Mouse (Mus musculus): Measurements from ENCODE around the gene Tmem86b. TPM values are rescaled to one million over a fixed set of nuclear protein-coding genes. Genes with fewer than 3 reads are reported as not detected.

Gene Tmem86b
- total and polyA plus RNA-seq, 3 experiments = 4.2 to 12.8 (median 5.3) TPM

GRCm38 (mm10) chr7:4668506-4668905 lies 37.3 kb upstream of the Tmem86b start:
- Histone ChIP-seq H3K27me3 (ENCODE audit: control insufficient read depth, insufficient read depth, low read length) (no peaks in the 10 kb centered on the region), H3K36me3 (ENCODE audit: control insufficient read depth, insufficient read depth, low read length) (no peaks in the 10 kb centered on the region), H3K27ac (no peak overlapping the region), H3K4me3 (no peak overlapping the region), H3K9ac (ENCODE audit: low read depth, low read length) (no peak overlapping the region), H3K4me1 (ENCODE audit: control insufficient read depth, insufficient read depth, low read length) (no peaks in the 10 kb centered on the region), H3K79me2 (replicated peaks; ENCODE audit: control insufficient read depth, insufficient read depth, low read length) (no peaks in the 10 kb centered on the region)
- no peak for DNase-seq
- WGBS = 93% methylated on average over 8 of the region's 8 CpGs
- intact Hi-C loops (cut with DNase I) = loop anchor here (10.0 kb wide), 1 partner anchor 534 kb away; the partner anchor contains the start of gene Leng8
- TF ChIP-seq CTCF (IDR thresholded peaks at IDR 0.05) (no peak), EP300 (IDR thresholded peaks at IDR 0.05; ENCODE audit: insufficient read depth, low read depth, low read length) (no peak)

- H3K79me2 ChIP-seq (replicated peaks; ENCODE audit: control insufficient read depth, insufficient read depth, low read length) = no peaks in the 10 kb centered on the region
- H3K9ac ChIP-seq (ENCODE audit: low read depth, low read length) = no peak overlapping the region
- H3K4me3 ChIP-seq = no peak overlapping the region
- intact Hi-C loops (cut with DNase I) = loop anchor here (10.0 kb wide), 1 partner anchor 532 kb away; the partner anchor contains the start of gene Leng8
- TF ChIP-seq CTCF (IDR thresholded peaks at IDR 0.05) (no peak), EP300 (IDR thresholded peaks at IDR 0.05; ENCODE audit: insufficient read depth, low read depth, low read length) (no peak), POLR2A (IDR thresholded peaks at IDR 0.05; ENCODE audit: insufficient read depth, low read depth, low read length) (no peak)
- no peak for DNase-seq
- H3K27ac ChIP-seq = no peak overlapping the region
- H3K27me3 ChIP-seq (ENCODE audit: control insufficient read depth, insufficient read depth, low read length) = no peaks in the 10 kb centered on the region
- H3K4me1 ChIP-seq (ENCODE audit: control insufficient read depth, insufficient read depth, low read length) = no peaks in the 10 kb centered on the region
- WGBS = 95% methylated on average over 5 of the region's 5 CpGs
- H3K36me3 ChIP-seq (ENCODE audit: control insufficient read depth, insufficient read depth, low read length) = no peaks in the 10 kb centered on the region
These were observed 35.6 kb upstream of the Tmem86b start for GRCm38 (mm10) chr7:4666871-4667270.

GRCm38 (mm10) chr7:4663742-4664141 lies 32.5 kb upstream of the Tmem86b start:
- Histone ChIP-seq H3K4me1 (ENCODE audit: control insufficient read depth, insufficient read depth, low read length) (no peaks in the 10 kb centered on the region), H3K27me3 (ENCODE audit: control insufficient read depth, insufficient read depth, low read length) (no peaks in the 10 kb centered on the region), H3K9ac (ENCODE audit: low read depth, low read length) (no peak overlapping the region), H3K36me3 (ENCODE audit: control insufficient read depth, insufficient read depth, low read length) (no peaks in the 10 kb centered on the region), H3K27ac (no peak overlapping the region), H3K79me2 (replicated peaks; ENCODE audit: control insufficient read depth, insufficient read depth, low read length) (no peaks in the 10 kb centered on the region), H3K4me3 (no peak overlapping the region)
- DNase-seq = no peak
- no peak for TF ChIP-seq CTCF (IDR thresholded peaks at IDR 0.05)
- no peak for TF ChIP-seq POLR2A (IDR thresholded peaks at IDR 0.05; ENCODE audit: insufficient read depth, low read depth, low read length)
- no peak for TF ChIP-seq EP300 (IDR thresholded peaks at IDR 0.05; ENCODE audit: insufficient read depth, low read depth, low read length)
- 81% methylated on average over 2 of the region's 2 CpGs for WGBS
- intact Hi-C loops (cut with DNase I) = loop anchor here (10.0 kb wide), 1 partner anchor 529 kb away; the partner anchor contains the start of gene Leng8

GRCm38 (mm10) chr7:4663179-4663578 lies 32.0 kb upstream of the Tmem86b start:
- intact Hi-C loops (cut with DNase I) = loop anchor here (10.0 kb wide), 1 partner anchor 528 kb away; the partner anchor contains the start of gene Leng8
- no peaks in the 10 kb centered on the region for H3K4me1 ChIP-seq (ENCODE audit: control insufficient read depth, insufficient read depth, low read length)
- no peak overlapping the region for H3K4me3 ChIP-seq
- TF ChIP-seq POLR2A (IDR thresholded peaks at IDR 0.05; ENCODE audit: insufficient read depth, low read depth, low read length) = no peak
- TF ChIP-seq EP300 (IDR thresholded peaks at IDR 0.05; ENCODE audit: insufficient read depth, low read depth, low read length) = no peak
- TF ChIP-seq CTCF (IDR thresholded peaks at IDR 0.05) = no peak
- peaks cover 1% of the 10 kb centered on the region; the same call in 1 of the 2 replicates for H3K79me2 ChIP-seq (replicated peaks; ENCODE audit: control insufficient read depth, insufficient read depth, low read length)
- WGBS = 76% methylated on average over 8 of the region's 8 CpGs
- no peak overlapping the region for H3K9ac ChIP-seq (ENCODE audit: low read depth, low read length)
- no peaks in the 10 kb centered on the region for H3K27me3 ChIP-seq (ENCODE audit: control insufficient read depth, insufficient read depth, low read length)
- H3K36me3 ChIP-seq (ENCODE audit: control insufficient read depth, insufficient read depth, low read length) = no peaks in the 10 kb centered on the region
- H3K27ac ChIP-seq = no peak overlapping the region
- no peak for DNase-seq

GRCm38 (mm10) chr7:4659911-4660443 lies 28.8 kb upstream of the Tmem86b start:
- no peak overlapping the region for H3K9ac ChIP-seq (ENCODE audit: low read depth, low read length)
- intact Hi-C loops (cut with DNase I) = loop anchor here (1.0 to 10.0 kb wide), 7 partner anchors 25 to 1485 kb away; partner anchors contain the start of genes Fiz1, Gm44973, Hspbp1 and Leng8
- H3K4me1 ChIP-seq (ENCODE audit: control insufficient read depth, insufficient read depth, low read length) = peaks cover 11% of the 10 kb centered on the region
- DNase-seq = no peak
- 67% methylated on average over 3 of the region's 3 CpGs for WGBS
- H3K36me3 ChIP-seq (ENCODE audit: control insufficient read depth, insufficient read depth, low read length) = peaks cover 16% of the 10 kb centered on the region; the same call in 1 of the 2 replicates
- no peak for TF ChIP-seq EP300 (IDR thresholded peaks at IDR 0.05; ENCODE audit: insufficient read depth, low read depth, low read length)
- TF ChIP-seq CTCF (IDR thresholded peaks at IDR 0.05) = no peak
- TF ChIP-seq POLR2A (IDR thresholded peaks at IDR 0.05; ENCODE audit: insufficient read depth, low read depth, low read length) = no peak
- no peaks in the 10 kb centered on the region for H3K27me3 ChIP-seq (ENCODE audit: control insufficient read depth, insufficient read depth, low read length)
- peak overlapping the region; percentile 91; the same call in 1 of the 2 replicates for H3K4me3 ChIP-seq
- peaks cover 1% of the 10 kb centered on the region for H3K79me2 ChIP-seq (replicated peaks; ENCODE audit: control insufficient read depth, insufficient read depth, low read length)
- peak overlapping the region; percentile 98 for H3K27ac ChIP-seq

GRCm38 (mm10) chr7:4658912-4659551 lies 27.8 kb upstream of the Tmem86b start, which contains the start of gene Ppp6r1:
Gene Ppp6r1 (minus strand): TSS chr7:4659019.
- Histone ChIP-seq H3K27me3 (ENCODE audit: control insufficient read depth, insufficient read depth, low read length) (no peaks in the 10 kb centered on the region), H3K27ac (peak within 1 kb of the TSS; percentile 98), H3K36me3 (ENCODE audit: control insufficient read depth, insufficient read depth, low read length) (peaks cover 22% of the 10 kb centered on the region), H3K4me1 (ENCODE audit: control insufficient read depth, insufficient read depth, low read length) (peaks cover 16% of the 10 kb centered on the region), H3K4me3 (peak within 1 kb of the TSS; percentile 91), H3K79me2 (replicated peaks; ENCODE audit: control insufficient read depth, insufficient read depth, low read length) (peaks cover 4% of the 10 kb centered on the region), H3K9ac (ENCODE audit: low read depth, low read length) (peak within 1 kb of the TSS; percentile 82)
- WGBS = under 1% methylated on average over 54 of the region's 54 CpGs
- DNase-seq = peak; percentile 96 to 99
- TF ChIP-seq POLR2A (IDR thresholded peaks at IDR 0.05; ENCODE audit: insufficient read depth, low read depth, low read length) = peak; percentile 91
- TF ChIP-seq EP300 (IDR thresholded peaks at IDR 0.05; ENCODE audit: insufficient read depth, low read depth, low read length) = peak; percentile 54; the same call in 1 of the 2 replicates
- peak; percentile 67 for TF ChIP-seq CTCF (IDR thresholded peaks at IDR 0.05)
- intact Hi-C loops (cut with DNase I) = loop anchor here (1.0 to 10.0 kb wide), 6 partner anchors 26 to 1486 kb away; partner anchors contain the start of genes Fiz1, Gm44973, Hspbp1 and Rpl28

Data from heart, adult 2 months (tissue).